8 mouse cellular contexts compared by ENCODE assay signal in the genomic region with DNA sequence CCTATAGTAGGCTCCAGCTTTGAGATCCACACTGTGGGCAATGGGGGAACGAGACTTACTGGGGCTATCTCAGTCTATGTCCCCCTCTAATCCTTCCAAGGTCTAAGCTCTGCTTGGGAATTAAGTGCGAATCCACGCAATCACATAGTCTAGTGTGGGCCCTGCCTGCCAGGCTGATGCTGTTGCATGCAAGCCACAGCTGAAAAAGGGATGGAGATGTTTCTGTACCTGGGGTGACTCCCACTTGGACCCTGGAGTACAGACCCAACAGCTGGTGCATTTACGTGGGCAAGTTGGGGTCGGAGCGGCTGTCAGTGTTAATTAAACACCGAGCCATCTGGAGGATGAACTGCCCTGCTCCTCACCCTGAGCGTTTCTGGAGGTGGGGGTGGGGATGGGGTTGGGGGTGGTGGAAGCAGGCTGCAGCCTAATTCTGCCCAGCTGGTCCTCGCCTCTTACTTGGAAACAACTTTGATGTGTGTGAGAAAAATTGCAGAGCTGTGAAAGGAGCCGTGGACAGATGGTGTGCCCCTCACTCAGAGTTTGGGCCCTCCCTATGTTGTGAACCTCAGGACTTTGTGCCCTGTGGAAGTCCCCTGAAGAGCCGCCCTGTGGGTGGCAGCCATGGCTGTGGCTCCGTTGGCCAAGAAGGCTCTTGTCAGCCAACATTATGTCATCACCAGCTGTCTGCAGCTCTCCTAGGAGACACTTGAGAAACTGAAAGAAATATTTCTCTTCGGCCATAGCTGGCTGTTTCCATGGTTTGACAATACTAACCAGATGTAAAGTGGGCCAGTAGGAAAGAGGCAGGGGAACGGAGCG. TPM values are rescaled to one million over a fixed set of nuclear protein-coding genes. Genes with fewer than 3 reads are reported as not detected.
DNase-seq lines count a peak whose midpoint lies in the region; ATAC-seq lines count a peak whose summit lies in the region.

No protein-coding gene starts in this region.

- 0 out of 2 replicates have a peak overlapping the region, but pooled peaks have one; percentile 2 for H3K27ac ChIP-seq in midbrain, embryonic 13.5 days

- H3K4me3 ChIP-seq in midbrain, embryonic 13.5 days (replicated peaks), result no peak overlapping the region

- DNase-seq in adrenal gland, postnatal 14 days, result peak; percentile 39
- DNase-seq in adrenal gland, adult 8-10 months, result no peak
- peak; percentile 63 for DNase-seq in embryo, embryonic 10 days (ENCODE audit: low spot score)
- DNase-seq in gastrocnemius, postnatal 14 days, result peak; percentile 60
- peak; percentile 18 to 27 for DNase-seq in layer of hippocampus, postnatal 14 days (ENCODE audit: low spot score in 2 of 2)
- DNase-seq in spleen, adult 18-20 months, result no peak
- no peak for DNase-seq in urinary bladder, postnatal 10 days (ENCODE audit: low spot score)

- intact Hi-C loops in gastrocnemius, postnatal 14 days (cut with DNase I; ENCODE audit: low total_unique reads), result no loop called here

- H3K27me3 ChIP-seq in midbrain, embryonic 13.5 days, result no peaks in the 10 kb centered on the region

- peak; percentile 88 for ATAC-seq in midbrain, embryonic 13.5 days

- H3K36me3 ChIP-seq in midbrain, embryonic 13.5 days, result no peaks in the 10 kb centered on the region

- H3K9ac ChIP-seq in midbrain, embryonic 13.5 days (replicated peaks), result no peak overlapping the region

- no peak overlapping the region for H3K4me2 ChIP-seq in midbrain, embryonic 13.5 days (replicated peaks)

- no peaks in the 10 kb centered on the region for H3K9me3 ChIP-seq in midbrain, embryonic 13.5 days

- WGBS in midbrain, embryonic 13.5 days, result 56% methylated on average over 15 of the region's 15 CpGs

- H3K4me1 ChIP-seq in midbrain, embryonic 13.5 days (replicated peaks), result peaks cover 18% of the 10 kb centered on the region

RNA-seq across cellular contexts. Expression of a gene that starts 24.0 kb away (rescaled TPM):
- total RNA-seq in adrenal gland, postnatal 14 days (2021), result 10.1 and 13.6 TPM in 2 replicates
- total RNA-seq in adrenal gland, adult 8-10 months (2022), result 10 to 100 TPM; 13.3 to 15.8 (median 14.3) TPM
- total RNA-seq in gastrocnemius, postnatal 14 days (2021), result 1 to 10 TPM; 2.4 to 3.0 TPM
- total RNA-seq in layer of hippocampus, postnatal 14 days (2021), result 10 to 100 TPM; 34.0 to 35.7 TPM
- 24.5 and 27.1 TPM in 2 replicates for polyA plus RNA-seq in midbrain, embryonic 13.5 days (2015; fragmentation: Nextera tagmentation; extraction: Ambion mirVana)

Comparison
In these comparisons a context has a peak if more than half of its experiments do, and no peak if none do; other contexts are left out.
1. DNase-seq: peak in adrenal gland, postnatal 14 days (single experiment), embryo, embryonic 10 days (single experiment), gastrocnemius, postnatal 14 days (single experiment) and layer of hippocampus, postnatal 14 days (2 of 2); none in adrenal gland, adult 8-10 months (single experiment), spleen, adult 18-20 months (0 of 2) and urinary bladder, postnatal 10 days (single experiment).